Mouse (Mus musculus): ENCODE measurements around the gene Krtap17-1. TPM values are rescaled to one million over a fixed set of nuclear protein-coding genes. Genes with fewer than 3 reads are reported as not detected.

Gene Krtap17-1
- polyA plus RNA-seq (2015; fragmentation: Nextera tagmentation; extraction: Ambion mirVana): 0.76 TPM in 1 of 2 replicates, not detected in the other

- no peak for ATAC-seq (replicated peaks; ENCODE audit: insufficient number of reproducible peaks, insufficient read depth, low FRiP score, low read depth)
- no peak within 1 kb of the TSS for H3K9ac ChIP-seq
- no peak within 1 kb of the TSS for H3K27ac ChIP-seq
- no peak within 1 kb of the TSS for H3K4me3 ChIP-seq
- no peaks in the 10 kb centered on the region for H3K9me3 ChIP-seq (replicated peaks)
- 0 out of 2 replicates have a peak within 1 kb of the TSS, but pooled peaks have one; percentile 6 for H3K4me2 ChIP-seq
- H3K36me3 ChIP-seq: no peaks in the 10 kb centered on the region
- peaks cover 40% of the 10 kb centered on the region for H3K27me3 ChIP-seq
- H3K4me1 ChIP-seq (replicated peaks): no peaks in the 10 kb centered on the region
- WGBS: 20% methylated on average over 26 of the region's 26 CpGs
Observed at GRCm38 (mm10) chr11:99993620-99994383, at the start of gene Krtap17-1. Gene Krtap17-1 (minus strand): TSS chr11:99993994.

GRCm38 (mm10) chr11:100041454-100041853 lies 47.7 kb upstream of the Krtap17-1 start, which contains the start of gene Krt34:
Gene Krt34 (minus strand): TSS chr11:100041554.
- H3K4me1 ChIP-seq (replicated peaks): peaks cover 1% of the 10 kb centered on the region; the same call in 1 of the 2 replicates
- H3K4me3 ChIP-seq: no peak within 1 kb of the TSS
- H3K9ac ChIP-seq: no peak within 1 kb of the TSS
- H3K9me3 ChIP-seq (replicated peaks): no peaks in the 10 kb centered on the region
- H3K27me3 ChIP-seq: no peaks in the 10 kb centered on the region
- no peaks in the 10 kb centered on the region for H3K36me3 ChIP-seq
- no peak within 1 kb of the TSS for H3K4me2 ChIP-seq
- ATAC-seq (replicated peaks; ENCODE audit: insufficient number of reproducible peaks, insufficient read depth, low FRiP score, low read depth): no peak
- WGBS: 81% methylated on average over 6 of the region's 6 CpGs
- H3K27ac ChIP-seq: no peak within 1 kb of the TSS

- no peaks in the 10 kb centered on the region for H3K4me1 ChIP-seq (replicated peaks)
- no peak for ATAC-seq (replicated peaks; ENCODE audit: insufficient number of reproducible peaks, insufficient read depth, low FRiP score, low read depth)
- no peaks in the 10 kb centered on the region for H3K36me3 ChIP-seq
- H3K4me3 ChIP-seq: no peak within 1 kb of the TSS
- H3K4me2 ChIP-seq: no peak within 1 kb of the TSS
- no peak within 1 kb of the TSS for H3K27ac ChIP-seq
- no peaks in the 10 kb centered on the region for H3K9me3 ChIP-seq (replicated peaks)
- no peaks in the 10 kb centered on the region for H3K27me3 ChIP-seq
- WGBS: 84% methylated on average over 6 of the region's 6 CpGs
- no peak within 1 kb of the TSS for H3K9ac ChIP-seq
Observed at GRCm38 (mm10) chr11:100029768-100030167, 36.0 kb upstream of the Krtap17-1 start, which contains the start of gene Krt33b. Gene Krt33b (minus strand): TSS chr11:100029868.

- Histone ChIP-seq H3K4me2 (no peak overlapping the region), H3K36me3 (no peaks in the 10 kb centered on the region), H3K4me1 (replicated peaks) (no peaks in the 10 kb centered on the region), H3K4me3 (no peak overlapping the region), H3K27ac (no peak overlapping the region), H3K9ac (no peak overlapping the region), H3K9me3 (replicated peaks) (no peaks in the 10 kb centered on the region), H3K27me3 (no peaks in the 10 kb centered on the region)
- 52% methylated on average over 5 of the region's 5 CpGs for WGBS
- no peak for ATAC-seq (replicated peaks; ENCODE audit: insufficient number of reproducible peaks, insufficient read depth, low FRiP score, low read depth)
Observed at GRCm38 (mm10) chr11:100021438-100021837, 27.6 kb upstream of the Krtap17-1 start.

- Histone ChIP-seq H3K4me2 (no peak overlapping the region), H3K27me3 (no peaks in the 10 kb centered on the region), H3K4me3 (no peak overlapping the region), H3K36me3 (no peaks in the 10 kb centered on the region), H3K9me3 (replicated peaks) (no peaks in the 10 kb centered on the region), H3K27ac (no peak overlapping the region), H3K9ac (no peak overlapping the region), H3K4me1 (replicated peaks) (no peaks in the 10 kb centered on the region)
- ATAC-seq (replicated peaks; ENCODE audit: insufficient number of reproducible peaks, insufficient read depth, low FRiP score, low read depth): no peak
- WGBS: 81% methylated on average over 1 of the region's 1 CpGs
Observed at GRCm38 (mm10) chr11:100019466-100019865, 25.7 kb upstream of the Krtap17-1 start.

GRCm38 (mm10) chr11:100016112-100016511 lies 22.3 kb upstream of the Krtap17-1 start, which contains the start of gene Krt33a:
Gene Krt33a (minus strand): TSS chr11:100016212.
- Histone ChIP-seq H3K36me3 (no peaks in the 10 kb centered on the region), H3K4me2 (no peak within 1 kb of the TSS), H3K27ac (no peak within 1 kb of the TSS), H3K9ac (no peak within 1 kb of the TSS), H3K9me3 (replicated peaks) (no peaks in the 10 kb centered on the region), H3K27me3 (no peaks in the 10 kb centered on the region), H3K4me1 (replicated peaks) (no peaks in the 10 kb centered on the region), H3K4me3 (no peak within 1 kb of the TSS)
- no peak for ATAC-seq (replicated peaks; ENCODE audit: insufficient number of reproducible peaks, insufficient read depth, low FRiP score, low read depth)
- WGBS: 78% methylated on average over 4 of the region's 4 CpGs

- Histone ChIP-seq H3K36me3 (no peaks in the 10 kb centered on the region), H3K9ac (no peak overlapping the region), H3K4me1 (replicated peaks) (no peaks in the 10 kb centered on the region), H3K4me3 (no peak overlapping the region), H3K27me3 (no peaks in the 10 kb centered on the region; the same call in 1 of the 2 replicates), H3K4me2 (no peak overlapping the region), H3K9me3 (replicated peaks) (no peaks in the 10 kb centered on the region), H3K27ac (no peak overlapping the region)
- ATAC-seq (replicated peaks; ENCODE audit: insufficient number of reproducible peaks, insufficient read depth, low FRiP score, low read depth): no peak
- 68% methylated on average over 4 of the region's 4 CpGs for WGBS
Observed at GRCm38 (mm10) chr11:100013691-100014171, 19.9 kb upstream of the Krtap17-1 start.

- Histone ChIP-seq H3K27ac (no peak overlapping the region), H3K27me3 (no peaks in the 10 kb centered on the region; the same call in 1 of the 2 replicates), H3K36me3 (no peaks in the 10 kb centered on the region), H3K4me3 (no peak overlapping the region), H3K9ac (no peak overlapping the region), H3K4me1 (replicated peaks) (no peaks in the 10 kb centered on the region), H3K4me2 (no peak overlapping the region), H3K9me3 (replicated peaks) (no peaks in the 10 kb centered on the region)
- ATAC-seq (replicated peaks; ENCODE audit: insufficient number of reproducible peaks, insufficient read depth, low FRiP score, low read depth): no peak
- WGBS: 68% methylated on average over 5 of the region's 5 CpGs
Observed at GRCm38 (mm10) chr11:100010682-100011081, 16.9 kb upstream of the Krtap17-1 start.

GRCm38 (mm10) chr11:100008336-100008735 lies 14.5 kb upstream of the Krtap17-1 start:
- Histone ChIP-seq H3K4me2 (no peak overlapping the region), H3K27ac (no peak overlapping the region), H3K9ac (no peak overlapping the region), H3K4me3 (no peak overlapping the region), H3K4me1 (replicated peaks) (no peaks in the 10 kb centered on the region), H3K27me3 (no peaks in the 10 kb centered on the region; the same call in 1 of the 2 replicates), H3K9me3 (replicated peaks) (no peaks in the 10 kb centered on the region), H3K36me3 (no peaks in the 10 kb centered on the region)
- no peak for ATAC-seq (replicated peaks; ENCODE audit: insufficient number of reproducible peaks, insufficient read depth, low FRiP score, low read depth)
- 66% methylated on average over 5 of the region's 5 CpGs for WGBS

- H3K9ac ChIP-seq: no peak overlapping the region
- H3K4me1 ChIP-seq (replicated peaks): no peaks in the 10 kb centered on the region
- H3K27me3 ChIP-seq: no peaks in the 10 kb centered on the region; the same call in 1 of the 2 replicates
- no peaks in the 10 kb centered on the region for H3K36me3 ChIP-seq
- WGBS: 49% methylated on average over 3 of the region's 3 CpGs
- no peak overlapping the region for H3K27ac ChIP-seq
- no peak for ATAC-seq (replicated peaks; ENCODE audit: insufficient number of reproducible peaks, insufficient read depth, low FRiP score, low read depth)
- no peaks in the 10 kb centered on the region for H3K9me3 ChIP-seq (replicated peaks)
- no peak overlapping the region for H3K4me2 ChIP-seq
- no peak overlapping the region for H3K4me3 ChIP-seq
Observed at GRCm38 (mm10) chr11:100006624-100007023, 12.8 kb upstream of the Krtap17-1 start.

GRCm38 (mm10) chr11:100005905-100006304 lies 12.1 kb upstream of the Krtap17-1 start:
- no peaks in the 10 kb centered on the region; the same call in 1 of the 2 replicates for H3K27me3 ChIP-seq
- no peak overlapping the region for H3K4me2 ChIP-seq
- no peak overlapping the region for H3K27ac ChIP-seq
- no peak for ATAC-seq (replicated peaks; ENCODE audit: insufficient number of reproducible peaks, insufficient read depth, low FRiP score, low read depth)
- H3K4me1 ChIP-seq (replicated peaks): no peaks in the 10 kb centered on the region
- H3K36me3 ChIP-seq: no peaks in the 10 kb centered on the region
- no peak overlapping the region for H3K4me3 ChIP-seq
- WGBS: 80% methylated on average over 8 of the region's 8 CpGs
- H3K9me3 ChIP-seq (replicated peaks): no peaks in the 10 kb centered on the region
- H3K9ac ChIP-seq: no peak overlapping the region

Measured in heart, embryonic 15.5 days (tissue).